Mouse (Mus musculus) liver, embryonic 14.5 days (tissue): Measurements from ENCODE around the gene Gnaq. TPM values are rescaled to one million over a fixed set of nuclear protein-coding genes. Genes with fewer than 3 reads are reported as not detected.

Experiments used
- ATAC-seq: fragments of 200-750 bp; cut with Nextera tagmentation; 2 replicates; pipeline ENCODE4 v1.8.0; 2017; ENCODE audit warnings: moderate number of reproducible peaks, mild to moderate bottlenecking, moderate library complexity; ENCODE audit not compliant: insufficient read depth
- DNase-seq, 3 experiments: peaks; one replicate each; pipeline ENCODE4 v3.0.0-alpha.2; 2012 to 2013; ENCODE audit warnings: low read depth in 3 of 3, low spot score in 3 of 3
- H3K27ac ChIP-seq: fragments of 300-500 bp; sonication (generic); 2 replicates; pipeline ENCODE4 v1.5.1; 2014; ENCODE audit warnings: moderate library complexity, mild to moderate bottlenecking, control low read depth, inconsistent platforms
- H3K27me3 ChIP-seq: fragments of 300-500 bp; sonication (generic); 2 replicates; pipeline ENCODE4 v1.6.1; 2014; ENCODE audit warnings: mild to moderate bottlenecking, low read length, moderate library complexity; ENCODE audit not compliant: control insufficient read depth, insufficient read depth
- H3K36me3 ChIP-seq: fragments of 300-500 bp; sonication (generic); replicated peaks from 2 replicates; pipeline ENCODE4 v1.6.1; 2014; ENCODE audit warnings: low read depth; ENCODE audit not compliant: control insufficient read depth, insufficient read depth
- H3K4me1 ChIP-seq, 2 experiments: fragments of 200-500 bp in 1 of 2; fragments of 300-500 bp in 1 of 2; sonication (generic) in 1 of 2; replicated peaks; 2 replicates each; pipeline ENCODE4 v1.6.1; 2012 to 2014; ENCODE audit warnings: antibody characterized with exemption in 1 of 2, inconsistent platforms in 1 of 2, low read length in 1 of 2; ENCODE audit not compliant: control insufficient read depth in 2 of 2, insufficient read depth in 2 of 2
- H3K4me2 ChIP-seq: fragments of 300-500 bp; sonication (generic); 2 replicates; pipeline ENCODE4 v1.6.1; 2014; ENCODE audit warnings: low read depth, mild to moderate bottlenecking, control low read depth, moderate library complexity
- H3K4me3 ChIP-seq, 2 experiments: fragments of 200-500 bp in 1 of 2; fragments of 300-500 bp in 1 of 2; sonication (generic) in 1 of 2; 2 replicates each; pipeline ENCODE4 v1.5.1; 2012 to 2014; ENCODE audit warnings: low read depth in 2 of 2, low read length in 2 of 2, mild to moderate bottlenecking in 2 of 2, control low read depth in 1 of 2, inconsistent platforms in 1 of 2, moderate library complexity in 1 of 2; ENCODE audit not compliant: insufficient read depth in 1 of 2
- H3K9ac ChIP-seq: fragments of 300-500 bp; sonication (generic); replicated peaks from 2 replicates; pipeline ENCODE4 v1.6.1; 2014; ENCODE audit warnings: mild to moderate bottlenecking, control low read depth, moderate library complexity
- H3K9me3 ChIP-seq: fragments of 300-500 bp; sonication (generic); 2 replicates; pipeline ENCODE4 v1.6.1; 2016; ENCODE audit warnings: low read length, mixed read lengths; ENCODE audit not compliant: control insufficient read depth
- CTCF ChIP-seq: IDR thresholded peaks from 2 replicates; pipeline ENCODE4 v1.5.1; 2016; ENCODE audit warnings: antibody characterized with exemption, low read depth, control low read depth
- EP300 ChIP-seq: IDR thresholded peaks from 2 replicates; pipeline ENCODE4 v1.6.1; 2016; ENCODE audit warnings: antibody characterized with exemption, low read depth
- WGBS: fragments of 180-500 bp; shearing (Covaris S2); extraction: QIAGEN DNeasy Blood & Tissue Kit; methylation state at CpG from one replicate; pipeline ENCODE4 v1.1.7; 2014; ENCODE audit not compliant: insufficient replicate concordance; 5-methylcytosine and 5-hydroxymethylcytosine counted together
- polyA plus RNA-seq, 2 experiments: library from polyadenylated mRNA; depleted of rRNA in 1 of 2; stranded (reverse) in 1 of 2; unstranded in 1 of 2; fragments of >200 nt; fragmentation: Nextera tagmentation in 1 of 2; extraction: Ambion mirVana in 1 of 2; gene quantifications; 2 replicates each; pipeline versions ENCODE4 v1.2.1 to v1.2.3; 2012 to 2014

Gnaq gene
- polyA plus RNA-seq, 2 experiments: 1.7 to 2.7 TPM

- H3K4me2 ChIP-seq: no peak overlapping the region
- H3K27ac ChIP-seq: no peak overlapping the region
- no peak for TF ChIP-seq EP300
- no peak overlapping the region for H3K4me3 ChIP-seq
- H3K9ac ChIP-seq: no peak overlapping the region
- no peaks in the 10 kb centered on the region for H3K36me3 ChIP-seq
- DNase-seq: no peak
- H3K27me3 ChIP-seq: no peaks in the 10 kb centered on the region
- ATAC-seq: no peak
- no peaks in the 10 kb centered on the region for H3K4me1 ChIP-seq
- 65% methylated on average over 5 of the region's 5 CpGs for WGBS
- H3K9me3 ChIP-seq: no peaks in the 10 kb centered on the region
Observed at GRCm38 (mm10) chr19:16418086-16418663, 285.5 kb downstream of the Gnaq start.

- Histone ChIP-seq H3K4me3 (no peak overlapping the region), H3K27me3 (no peaks in the 10 kb centered on the region), H3K36me3 (no peaks in the 10 kb centered on the region), H3K4me1 (no peaks in the 10 kb centered on the region), H3K27ac (no peak overlapping the region), H3K9me3 (no peaks in the 10 kb centered on the region), H3K4me2 (no peak overlapping the region), H3K9ac (no peak overlapping the region)
- no peak for ATAC-seq
- WGBS: 60% methylated on average over 2 of the region's 2 CpGs
- TF ChIP-seq EP300: no peak
- TF ChIP-seq CTCF: no peak
- DNase-seq: no peak
Observed at GRCm38 (mm10) chr19:16425596-16425995, 293.0 kb downstream of the Gnaq start.

GRCm38 (mm10) chr19:16431368-16431767 lies 298.7 kb downstream of the Gnaq start:
- H3K27me3 ChIP-seq: peaks cover 8% of the 10 kb centered on the region
- no peaks in the 10 kb centered on the region for H3K36me3 ChIP-seq
- no peak for ATAC-seq
- no peak overlapping the region for H3K9ac ChIP-seq
- no peaks in the 10 kb centered on the region for H3K4me1 ChIP-seq
- no peak overlapping the region for H3K4me2 ChIP-seq
- no peak overlapping the region for H3K27ac ChIP-seq
- H3K4me3 ChIP-seq: no peak overlapping the region
- TF ChIP-seq EP300 (no peak), CTCF (no peak)
- H3K9me3 ChIP-seq: no peaks in the 10 kb centered on the region
- no peak for DNase-seq
- 70% methylated on average over 8 of the region's 8 CpGs for WGBS

- no peaks in the 10 kb centered on the region for H3K9me3 ChIP-seq
- H3K4me2 ChIP-seq: peak overlapping the region; percentile 78
- peak overlapping the region in 1 of 2 experiments; percentile 49; a peak in 3 of 4 replicates for H3K4me3 ChIP-seq
- peaks cover 13% of the 10 kb centered on the region for H3K27me3 ChIP-seq
- DNase-seq: peak in 1 of 3 experiments; percentile 28
- H3K36me3 ChIP-seq: no peaks in the 10 kb centered on the region
- H3K9ac ChIP-seq: no peak overlapping the region
- ATAC-seq: no peak
- TF ChIP-seq CTCF (peak; percentile 44), EP300 (no peak)
- H3K4me1 ChIP-seq: 0 out of 4 replicates have a peak, but pooled peaks cover 0 to 2% of the 10 kb centered on the region in 2 experiments
- WGBS: 19% methylated on average over 9 of the region's 9 CpGs
- H3K27ac ChIP-seq: no peak overlapping the region
Observed at GRCm38 (mm10) chr19:16434879-16435278, 302.2 kb downstream of the Gnaq start.

- peak in 2 of 3 experiments; percentile 13 to 44 for DNase-seq
- 1% methylated on average over 27 of the region's 27 CpGs for WGBS
- no peak within 1 kb of the TSS for H3K27ac ChIP-seq
Observed at GRCm38 (mm10) chr19:16435531-16436231, 303.1 kb downstream of the Gnaq start, which contains the start of gene Gna14. Gene Gna14, plus strand, starts transcription at chr19:16435762.

More at GRCm38 (mm10) chr19:16435531-16436231, 303.1 kb downstream of the Gnaq start, which contains the start of gene Gna14:
- peaks cover 13% of the 10 kb centered on the region for H3K27me3 ChIP-seq
- H3K4me1 ChIP-seq: 0 out of 4 replicates have a peak, but pooled peaks cover 0 to 2% of the 10 kb centered on the region in 2 experiments
- H3K9me3 ChIP-seq: no peaks in the 10 kb centered on the region
- TF ChIP-seq CTCF (peak; percentile 85), EP300 (no peak)
- H3K4me2 ChIP-seq: peak within 1 kb of the TSS; percentile 78
- H3K9ac ChIP-seq: no peak within 1 kb of the TSS; the same call in 1 of the 2 replicates
- H3K36me3 ChIP-seq: no peaks in the 10 kb centered on the region
- H3K4me3 ChIP-seq: peak within 1 kb of the TSS; percentile 39 to 49
- peak; percentile 69 for ATAC-seq
